Mouse (Mus musculus): ENCODE data around the gene Rangap1.
A peak's percentile ranks its signal among the peaks of the same experiment; 100 is the strongest.

Rangap1 gene

DNA sequence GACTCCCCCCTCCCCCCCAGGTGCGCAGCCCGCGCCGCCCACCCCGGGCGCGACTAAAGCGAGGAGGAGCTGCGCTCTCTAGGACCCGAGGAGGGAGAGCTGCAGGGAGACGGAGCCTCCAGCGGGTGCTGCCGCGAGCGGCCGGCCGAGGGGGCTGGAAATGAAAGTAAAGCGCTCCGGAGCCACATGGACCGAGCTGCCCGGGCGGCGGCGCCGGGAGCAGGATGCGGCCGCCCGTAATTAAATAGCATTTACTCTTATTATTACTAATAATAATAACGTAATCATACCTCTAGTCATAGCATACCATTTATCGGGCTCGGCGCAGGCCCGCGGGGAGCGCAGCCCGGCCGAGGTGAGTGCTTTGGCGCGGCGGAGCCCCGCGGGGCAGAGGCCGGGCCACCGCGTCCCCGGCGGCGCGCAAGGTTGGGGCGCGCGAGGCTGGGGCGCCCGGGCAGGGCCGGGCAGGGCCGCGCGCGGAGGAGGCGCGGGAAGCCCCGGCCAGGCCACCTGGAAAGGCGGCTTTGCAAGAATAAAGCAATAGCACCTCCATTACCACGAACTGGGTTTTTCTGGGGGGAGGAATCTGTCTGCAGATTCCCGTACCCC, at the start of gene Rangap1, which contains the start of gene Zc3h7b:
Gene Rangap1, minus strand, starts transcription at position 539 of the 609 bp plus-strand sequence.
Gene Zc3h7b, plus strand, starts transcription at position 66 of the 609 bp plus-strand sequence.
- Histone ChIP-seq H3K27me3 (ENCODE audit: control insufficient read depth, insufficient read depth, low read length, poor library complexity, severe bottlenecking) (no peaks in the 10 kb centered on the region), H3K36me3 (ENCODE audit: control insufficient read depth, insufficient read depth, low read length, poor library complexity, severe bottlenecking) (no peaks in the 10 kb centered on the region)
- peak; percentile 65 for DNase-seq (ENCODE audit: low read depth, low spot score)

DNA sequence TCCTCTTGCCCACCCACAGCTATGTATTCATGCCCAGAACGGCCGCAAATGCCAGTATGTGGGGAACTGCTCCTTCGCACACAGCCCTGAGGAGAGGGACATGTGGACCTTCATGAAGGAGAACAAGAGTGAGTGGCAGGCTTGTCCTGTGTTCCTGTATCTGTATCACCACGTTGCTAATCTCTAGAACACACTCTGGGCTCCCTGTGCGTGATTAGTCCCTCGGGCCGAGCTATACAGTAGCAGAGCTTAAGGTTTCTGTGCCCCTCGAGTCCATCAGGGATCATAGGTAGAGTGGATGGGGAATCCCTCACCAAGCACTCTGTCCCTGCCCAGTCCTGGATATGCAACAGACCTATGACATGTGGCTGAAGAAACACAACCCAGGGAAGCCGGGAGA, 47.1 kb upstream of the Rangap1 start:
- no peak for DNase-seq (ENCODE audit: low read depth, low spot score)
- Histone ChIP-seq H3K36me3 (ENCODE audit: control insufficient read depth, insufficient read depth, low read length, poor library complexity, severe bottlenecking) (peaks cover 11% of the 10 kb centered on the region), H3K27me3 (ENCODE audit: control insufficient read depth, insufficient read depth, low read length, poor library complexity, severe bottlenecking) (no peaks in the 10 kb centered on the region)

DNA sequence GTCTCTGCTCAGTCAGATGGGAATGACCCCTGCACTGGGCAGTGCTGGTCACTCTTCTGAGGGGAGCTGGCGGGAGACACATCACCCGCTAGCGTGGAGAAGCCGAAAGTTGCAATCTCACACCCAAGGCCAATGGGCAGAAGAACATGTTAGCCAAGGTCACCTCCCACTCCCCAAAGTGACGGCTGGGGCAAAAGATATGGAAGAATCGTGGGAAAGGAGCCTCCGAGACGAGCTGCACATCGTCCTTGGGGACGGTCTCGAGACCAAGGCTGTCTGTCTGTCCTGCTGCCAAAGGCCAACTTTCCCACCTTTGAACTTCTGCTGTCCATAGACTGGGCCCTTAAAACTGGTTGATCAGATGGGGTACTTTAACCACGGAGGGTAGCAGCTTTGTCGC, 42.2 kb upstream of the Rangap1 start:
- no peak for DNase-seq (ENCODE audit: low read depth, low spot score)
- H3K27me3 ChIP-seq (ENCODE audit: control insufficient read depth, insufficient read depth, low read length, poor library complexity, severe bottlenecking): no peaks in the 10 kb centered on the region
- H3K36me3 ChIP-seq (ENCODE audit: control insufficient read depth, insufficient read depth, low read length, poor library complexity, severe bottlenecking): peaks cover 10% of the 10 kb centered on the region

DNA sequence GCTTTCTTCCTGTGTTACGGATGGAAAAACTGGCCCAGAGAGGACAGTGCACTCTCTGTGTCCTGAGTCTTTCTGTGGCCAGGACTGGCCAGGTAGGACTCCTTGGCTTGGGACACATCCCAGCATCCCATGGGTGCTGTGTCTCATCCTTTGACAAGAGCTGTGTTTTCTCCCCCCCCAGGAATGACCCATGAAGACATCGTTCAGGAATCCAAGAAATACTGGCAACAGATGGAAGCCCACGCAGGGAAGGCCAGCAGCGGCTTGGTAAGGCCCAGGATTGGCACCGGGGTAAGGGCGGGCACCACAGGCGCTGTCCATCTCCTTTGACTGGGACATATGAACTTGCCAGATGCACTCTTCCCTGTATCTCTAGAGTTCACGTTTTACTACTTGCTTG, 40.4 kb upstream of the Rangap1 start:
- H3K27me3 ChIP-seq (ENCODE audit: control insufficient read depth, insufficient read depth, low read length, poor library complexity, severe bottlenecking): no peaks in the 10 kb centered on the region
- peaks cover 7% of the 10 kb centered on the region; the same call in 1 of the 2 replicates for H3K36me3 ChIP-seq (ENCODE audit: control insufficient read depth, insufficient read depth, low read length, poor library complexity, severe bottlenecking)
- DNase-seq (ENCODE audit: low read depth, low spot score): no peak

DNA sequence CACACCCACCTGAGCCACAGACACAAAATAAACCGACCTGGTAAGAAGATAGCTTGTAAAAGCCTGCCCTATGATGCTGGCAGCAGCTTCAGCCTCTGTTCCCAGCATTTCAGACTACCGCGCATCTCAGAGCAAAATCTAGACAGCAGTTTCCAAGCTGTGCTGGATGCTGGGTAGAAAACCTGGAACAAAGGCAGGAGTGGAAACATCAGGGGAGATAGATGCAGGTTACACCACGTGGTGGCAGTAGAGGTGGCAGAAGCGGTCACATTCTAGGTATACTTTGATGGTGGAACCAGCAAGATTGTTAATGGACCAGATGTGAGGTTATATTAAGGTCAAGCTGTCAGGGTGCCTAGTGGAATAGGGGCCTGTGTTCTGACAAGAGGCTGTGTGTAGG, 39.4 kb upstream of the Rangap1 start:
- Histone ChIP-seq H3K27me3 (ENCODE audit: control insufficient read depth, insufficient read depth, low read length, poor library complexity, severe bottlenecking) (no peaks in the 10 kb centered on the region), H3K36me3 (ENCODE audit: control insufficient read depth, insufficient read depth, low read length, poor library complexity, severe bottlenecking) (peaks cover 9% of the 10 kb centered on the region)
- DNase-seq (ENCODE audit: low read depth, low spot score): no peak

DNA sequence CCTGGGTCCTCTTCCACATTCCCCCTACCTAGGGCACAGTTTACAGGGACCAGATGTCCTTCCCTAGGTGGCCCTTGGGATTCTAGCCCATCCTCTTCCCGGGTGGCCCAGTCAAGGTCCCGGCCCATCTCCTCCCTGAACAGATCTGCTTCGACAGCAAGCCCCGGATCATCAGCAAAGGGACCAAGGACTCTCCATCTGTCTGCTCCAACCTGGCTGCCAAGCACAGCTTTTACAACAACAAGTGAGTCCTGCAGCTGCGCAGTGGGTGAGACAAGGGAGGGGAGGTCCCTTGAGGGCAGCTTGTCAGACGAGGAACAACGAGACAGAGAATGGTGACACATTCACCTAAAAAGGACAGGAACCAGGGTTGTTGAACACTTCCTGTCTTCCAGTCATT, 36.5 kb upstream of the Rangap1 start:
- DNase-seq (ENCODE audit: low read depth, low spot score): peak; percentile 38
- H3K36me3 ChIP-seq (ENCODE audit: control insufficient read depth, insufficient read depth, low read length, poor library complexity, severe bottlenecking): peaks cover 4% of the 10 kb centered on the region; the same call in 1 of the 2 replicates
- no peaks in the 10 kb centered on the region for H3K27me3 ChIP-seq (ENCODE audit: control insufficient read depth, insufficient read depth, low read length, poor library complexity, severe bottlenecking)

DNA sequence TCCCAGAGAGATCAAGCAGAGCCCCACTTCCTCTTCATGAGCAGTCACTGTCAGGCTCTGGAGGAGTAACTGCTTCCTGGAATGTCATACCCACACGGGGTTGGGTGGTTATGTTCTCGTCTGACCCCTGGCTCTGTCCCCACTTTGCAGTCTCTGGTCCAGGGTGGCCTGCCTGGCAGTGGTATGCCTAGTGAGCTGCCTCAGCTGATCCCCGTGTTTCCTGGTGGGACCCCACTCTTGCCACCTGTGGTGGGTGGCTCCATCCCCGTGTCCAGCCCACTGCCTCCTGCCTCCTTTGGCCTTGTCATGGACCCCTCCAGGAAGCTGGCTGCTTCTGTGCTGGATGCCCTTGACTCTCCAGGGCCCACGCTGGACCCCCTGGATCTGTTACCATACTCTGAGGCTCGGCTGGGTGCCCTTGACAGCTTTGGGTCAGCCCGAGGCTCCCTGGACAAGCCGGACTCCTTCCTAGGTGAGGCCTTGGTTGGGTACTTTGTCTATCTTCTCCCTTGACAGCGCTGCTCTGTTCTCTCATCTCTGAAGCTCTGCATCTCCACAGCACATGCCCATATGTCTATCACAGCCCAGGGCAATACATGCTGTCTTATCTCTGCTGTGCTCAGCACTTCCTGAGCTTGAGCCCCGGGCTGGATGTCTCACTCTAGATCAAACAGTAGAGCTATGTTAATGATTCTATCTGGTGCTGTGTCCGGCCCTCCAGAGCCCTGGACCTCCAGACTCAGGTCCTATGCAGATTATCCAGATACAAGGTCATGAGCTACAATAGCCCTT, 31.5 kb upstream of the Rangap1 start:
- no peak for DNase-seq (ENCODE audit: low read depth, low spot score)
- Histone ChIP-seq H3K27me3 (ENCODE audit: control insufficient read depth, insufficient read depth, low read length, poor library complexity, severe bottlenecking) (no peaks in the 10 kb centered on the region), H3K36me3 (ENCODE audit: control insufficient read depth, insufficient read depth, low read length, poor library complexity, severe bottlenecking) (peaks cover 5% of the 10 kb centered on the region)

DNA sequence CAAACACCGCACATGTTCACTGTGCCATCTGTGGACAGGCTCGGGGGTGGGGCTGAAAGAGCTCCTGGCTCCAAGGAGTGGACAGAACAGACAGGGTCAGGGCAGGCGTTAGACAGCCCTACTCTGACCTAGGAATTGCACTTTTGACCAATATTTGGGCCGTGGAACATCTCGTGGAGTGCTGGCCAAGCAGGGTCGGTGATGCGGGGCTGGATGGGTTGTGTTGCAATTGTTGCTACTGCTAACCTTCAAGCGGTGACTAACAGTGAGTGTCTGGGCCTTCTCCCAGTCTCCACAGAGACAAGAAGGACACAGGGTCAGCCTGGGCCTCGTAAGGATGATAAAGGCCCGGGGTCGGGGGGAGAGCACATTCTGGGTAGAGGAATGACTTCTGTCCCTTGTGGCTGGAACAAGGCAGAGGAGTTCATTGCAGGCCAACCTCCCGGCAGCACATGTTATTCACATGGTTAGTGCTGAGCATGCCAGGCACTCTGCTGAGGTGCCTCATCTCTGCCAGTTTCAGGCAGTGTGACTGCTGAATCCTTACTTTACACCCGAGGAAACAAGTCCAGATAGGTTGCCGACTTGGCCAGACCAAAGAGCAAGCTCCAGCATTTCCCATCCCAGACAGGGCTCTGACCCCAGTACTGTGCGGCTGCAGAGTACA, 29.3 kb upstream of the Rangap1 start:
- H3K36me3 ChIP-seq (ENCODE audit: control insufficient read depth, insufficient read depth, low read length, poor library complexity, severe bottlenecking): peaks cover 2% of the 10 kb centered on the region
- no peak for DNase-seq (ENCODE audit: low read depth, low spot score)
- H3K27me3 ChIP-seq (ENCODE audit: control insufficient read depth, insufficient read depth, low read length, poor library complexity, severe bottlenecking): no peaks in the 10 kb centered on the region

DNA sequence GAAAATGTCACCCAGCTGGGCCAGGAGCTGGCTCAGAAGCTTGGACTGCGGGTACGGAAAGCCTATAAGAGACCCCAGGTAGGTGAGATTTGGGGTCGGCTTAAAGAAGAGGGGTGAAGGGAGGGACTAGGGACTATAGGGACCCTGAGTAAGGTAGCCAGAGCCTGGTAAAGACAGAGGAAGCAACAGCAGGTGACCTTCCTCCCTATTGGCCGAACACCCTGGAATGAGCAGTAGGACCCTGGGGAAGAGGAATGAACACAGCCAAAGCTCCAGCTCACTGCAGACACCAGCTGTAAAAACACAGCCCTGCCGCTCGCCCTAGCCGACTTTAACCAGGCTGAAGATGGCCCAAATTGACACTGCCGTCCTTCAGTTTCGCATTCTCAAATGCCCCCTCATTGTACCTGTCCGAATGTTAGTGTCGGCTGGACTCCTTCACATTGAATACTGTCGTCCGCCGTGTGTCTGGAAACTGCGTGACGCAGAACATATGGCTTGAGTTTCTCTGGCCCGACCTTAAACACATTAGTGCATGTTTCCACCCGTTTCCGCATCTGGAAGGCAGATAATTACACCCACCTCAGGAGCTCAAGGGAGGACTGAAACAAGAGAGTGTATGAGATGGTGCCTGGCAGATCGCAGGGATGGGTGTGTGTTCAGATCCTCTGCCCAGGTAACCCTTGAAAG, 27.2 kb upstream of the Rangap1 start:
- H3K27me3 ChIP-seq (ENCODE audit: control insufficient read depth, insufficient read depth, low read length, poor library complexity, severe bottlenecking): no peaks in the 10 kb centered on the region
- no peak for DNase-seq (ENCODE audit: low read depth, low spot score)

DNA sequence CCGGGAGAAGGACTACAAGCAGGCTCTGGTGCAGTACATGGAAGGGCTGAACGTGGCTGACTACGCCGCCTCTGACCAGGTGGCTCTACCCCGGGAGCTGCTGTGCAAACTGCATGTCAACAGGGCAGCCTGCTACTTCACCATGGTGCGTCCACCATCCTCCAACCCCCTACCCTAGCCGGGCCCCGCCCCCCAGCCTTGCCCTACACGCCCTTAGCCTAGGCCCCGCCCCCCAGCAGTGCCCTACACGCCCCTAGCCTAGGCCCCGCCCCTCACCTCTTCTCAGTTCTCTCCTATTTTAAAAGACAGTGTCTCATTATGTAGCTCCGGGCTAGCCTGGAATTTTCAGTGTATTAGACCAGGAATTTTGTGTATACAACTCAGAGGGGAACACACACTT, 23.7 kb upstream of the Rangap1 start:
- DNase-seq (ENCODE audit: low read depth, low spot score): no peak
- Histone ChIP-seq H3K27me3 (ENCODE audit: control insufficient read depth, insufficient read depth, low read length, poor library complexity, severe bottlenecking) (no peaks in the 10 kb centered on the region), H3K36me3 (ENCODE audit: control insufficient read depth, insufficient read depth, low read length, poor library complexity, severe bottlenecking) (peaks cover 2% of the 10 kb centered on the region)

More for the DNA sequence above, 27.2 kb upstream of the Rangap1 start:
- H3K36me3 ChIP-seq (ENCODE audit: control insufficient read depth, insufficient read depth, low read length, poor library complexity, severe bottlenecking): peaks cover 2% of the 10 kb centered on the region

DNA sequence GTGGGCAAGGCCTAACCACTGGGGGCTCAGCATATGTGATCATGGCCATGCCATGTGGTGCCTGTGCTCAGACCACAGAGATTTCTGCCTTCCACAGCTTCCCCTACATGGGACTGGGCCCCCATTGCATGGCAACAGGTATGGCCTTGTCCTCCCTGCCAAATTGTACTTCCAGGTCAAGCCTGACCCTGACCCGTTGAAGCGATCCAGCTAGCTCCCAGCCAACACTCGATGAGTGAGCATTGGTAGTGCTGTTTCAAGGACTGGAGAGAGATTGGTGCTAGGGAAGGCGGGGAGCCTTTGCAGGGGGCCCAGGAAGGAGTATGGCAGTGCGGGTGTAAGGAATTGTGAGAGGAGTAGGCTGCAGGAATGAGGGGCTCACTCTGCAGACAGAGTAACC, 21.1 kb upstream of the Rangap1 start:
- H3K36me3 ChIP-seq (ENCODE audit: control insufficient read depth, insufficient read depth, low read length, poor library complexity, severe bottlenecking): peaks cover 2% of the 10 kb centered on the region; the same call in 1 of the 2 replicates
- H3K27me3 ChIP-seq (ENCODE audit: control insufficient read depth, insufficient read depth, low read length, poor library complexity, severe bottlenecking): no peaks in the 10 kb centered on the region; the same call in 1 of the 2 replicates
- no peak for DNase-seq (ENCODE audit: low read depth, low spot score)

DNA sequence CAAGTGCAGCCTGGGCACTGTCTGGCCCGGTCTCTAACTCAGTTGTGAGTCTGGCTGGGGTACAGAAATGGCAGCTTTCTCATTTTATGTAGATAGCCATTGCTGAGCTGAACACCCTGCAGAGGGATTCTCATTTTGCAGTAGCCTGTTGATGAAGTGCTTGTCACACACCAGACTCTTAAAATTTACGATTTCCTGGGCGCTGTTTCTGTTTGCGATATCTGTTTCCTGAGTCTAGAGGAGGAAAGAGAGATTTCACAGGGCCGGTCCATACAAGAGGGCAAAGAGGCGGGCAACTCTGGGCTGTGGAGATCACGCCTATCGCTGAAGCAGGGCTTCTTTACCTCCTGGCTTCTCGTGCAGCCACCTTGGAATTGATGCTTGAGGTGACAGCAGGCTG, 20.3 kb upstream of the Rangap1 start:
- peaks cover 2% of the 10 kb centered on the region; the same call in 1 of the 2 replicates for H3K36me3 ChIP-seq (ENCODE audit: control insufficient read depth, insufficient read depth, low read length, poor library complexity, severe bottlenecking)
- no peaks in the 10 kb centered on the region; the same call in 1 of the 2 replicates for H3K27me3 ChIP-seq (ENCODE audit: control insufficient read depth, insufficient read depth, low read length, poor library complexity, severe bottlenecking)
- no peak for DNase-seq (ENCODE audit: low read depth, low spot score)

DNA sequence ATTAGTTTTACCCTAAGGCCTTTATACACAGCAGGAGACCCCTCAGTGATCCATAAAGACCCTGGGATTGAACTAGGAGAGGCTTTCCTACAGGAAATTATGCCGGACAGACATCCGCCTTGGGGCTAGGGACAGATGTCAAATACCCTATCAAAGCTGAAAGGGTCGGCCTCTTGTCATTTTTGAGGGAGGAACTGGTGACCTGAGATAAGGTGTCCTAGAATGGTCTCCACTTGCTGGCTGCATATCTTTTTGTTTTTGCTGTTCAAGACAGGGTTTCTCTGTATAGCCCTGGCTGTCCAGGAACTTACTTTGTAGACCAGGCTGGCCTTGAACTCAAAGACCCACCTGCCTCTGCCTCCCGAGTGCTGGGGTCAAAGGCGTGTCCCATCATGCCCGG, 19.2 kb upstream of the Rangap1 start:
- H3K27me3 ChIP-seq (ENCODE audit: control insufficient read depth, insufficient read depth, low read length, poor library complexity, severe bottlenecking): no peaks in the 10 kb centered on the region; the same call in 1 of the 2 replicates
- H3K36me3 ChIP-seq (ENCODE audit: control insufficient read depth, insufficient read depth, low read length, poor library complexity, severe bottlenecking): peaks cover 2% of the 10 kb centered on the region; the same call in 1 of the 2 replicates
- no peak for DNase-seq (ENCODE audit: low read depth, low spot score)

DNA sequence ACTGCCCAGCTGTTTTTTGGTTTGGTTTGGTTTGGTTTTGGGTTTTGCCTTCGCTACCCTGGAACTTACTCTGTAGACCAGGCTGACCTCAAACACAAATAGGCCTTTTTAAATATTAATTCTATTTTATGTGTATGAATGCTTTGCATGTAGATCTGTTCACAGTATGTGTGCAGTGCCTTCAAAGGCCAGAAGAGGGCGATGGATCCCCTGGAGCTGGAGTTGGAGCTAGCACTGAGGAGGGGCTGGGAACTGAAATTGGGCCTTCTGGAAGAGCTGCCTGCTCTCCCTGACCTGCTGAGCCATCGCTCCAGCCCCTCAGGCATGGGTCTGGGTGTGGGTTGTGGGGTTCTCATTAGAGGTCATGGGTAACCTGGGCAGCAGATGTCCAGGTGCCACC, 16.6 kb upstream of the Rangap1 start:
- Histone ChIP-seq H3K36me3 (ENCODE audit: control insufficient read depth, insufficient read depth, low read length, poor library complexity, severe bottlenecking) (0 out of 2 replicates have a peak, but pooled peaks cover 2% of the 10 kb centered on the region), H3K27me3 (ENCODE audit: control insufficient read depth, insufficient read depth, low read length, poor library complexity, severe bottlenecking) (no peaks in the 10 kb centered on the region; the same call in 1 of the 2 replicates)
- no peak for DNase-seq (ENCODE audit: low read depth, low spot score)

All from splenic B cell, adult 2 months (primary cell).